Mouse (Mus musculus): ENCODE measurements at regions not wholly inside any gene's neighbourhood (a gene's known extent, or its start where the extent isn't known, plus 50 kb on each side); places are given as distances from the start of the nearest gene placed in this dataset.

GRCm38 (mm10) chr14:105404662-105405061 is 146.3 kb downstream of the Ndfip2 start:
- Histone ChIP-seq H3K79me2 (ENCODE audit: control insufficient read depth, insufficient read depth, low read length, poor library complexity) (no peaks in the 10 kb centered on the region), H3K4me3 (ENCODE audit: control insufficient read depth in 1 of 2, insufficient read depth in 1 of 2, low read depth in 2 of 2, low read length in 2 of 2) (no peak overlapping the region), H3K9me3 (replicated peaks; ENCODE audit: insufficient read depth, low read length) (no peaks in the 10 kb centered on the region), H3K27me3 (ENCODE audit: control insufficient read depth in 1 of 2, insufficient read depth in 2 of 2, low read length in 2 of 2) (no peaks in the 10 kb centered on the region), H3K27ac (ENCODE audit: control insufficient read depth, low read depth, low read length) (no peak overlapping the region), H3K36me3 (ENCODE audit: control insufficient read depth in 1 of 2, insufficient read depth in 2 of 2, low read length in 2 of 2) (peaks cover 0 to 5% of the 10 kb centered on the region in 2 experiments; a peak in 2 of 4 replicates), H3K4me1 (ENCODE audit: control insufficient read depth in 1 of 2, insufficient read depth in 2 of 2, low read length in 2 of 2) (no peaks in the 10 kb centered on the region), H3K9ac (ENCODE audit: control insufficient read depth, low read depth, low read length, poor library complexity, severe bottlenecking) (no peak overlapping the region)
- no peak for DNase-seq (ENCODE audit: low read depth, low spot score)
- TF ChIP-seq ETS1 (IDR thresholded peaks at IDR 0.05; ENCODE audit: low read depth, low read length) = no peak
- no peak for TF ChIP-seq MXI1 (IDR thresholded peaks at IDR 0.05; ENCODE audit: low read depth, low read length)
- TF ChIP-seq CTCF (IDR thresholded peaks at IDR 0.05 in 2 of 3, conservative IDR thresholded peaks at IDR 0.05 in 1 of 3; ENCODE audit: control insufficient read depth in 1 of 3, insufficient read depth in 1 of 3, low read depth in 2 of 3, low read length in 3 of 3, poor library complexity in 1 of 3, severe bottlenecking in 1 of 3) = no peak
- TF ChIP-seq MAX (IDR thresholded peaks at IDR 0.05; ENCODE audit: low read length) = no peak
- no peak for TF ChIP-seq MAFK (IDR thresholded peaks at IDR 0.05; ENCODE audit: borderline replicate concordance, low read depth, low read length)
- no peak for TF ChIP-seq KAT2A (conservative IDR thresholded peaks at IDR 0.05; ENCODE audit: low read depth, low read length)
- TF ChIP-seq MAZ (IDR thresholded peaks at IDR 0.05; ENCODE audit: low read depth, low read length) = no peak
- TF ChIP-seq MYC (IDR thresholded peaks at IDR 0.05; ENCODE audit: low read depth, low read length) = no peak
- TF ChIP-seq RCOR1 (IDR thresholded peaks at IDR 0.05; ENCODE audit: low read depth, low read length) = no peak
- no peak for TF ChIP-seq TCF12 (IDR thresholded peaks at IDR 0.05; ENCODE audit: low read depth, low read length)
- no peak for TF ChIP-seq ZKSCAN1 (IDR thresholded peaks at IDR 0.05; ENCODE audit: low read depth, low read length)

GRCm38 (mm10) chr14:105404241-105404640 is 145.9 kb downstream of the Ndfip2 start:
- no peak overlapping the region for H3K9ac ChIP-seq (ENCODE audit: control insufficient read depth, low read depth, low read length, poor library complexity, severe bottlenecking)
- peaks cover 0 to 5% of the 10 kb centered on the region in 2 experiments; a peak in 2 of 4 replicates for H3K36me3 ChIP-seq (ENCODE audit: control insufficient read depth in 1 of 2, insufficient read depth in 2 of 2, low read length in 2 of 2)
- H3K79me2 ChIP-seq (ENCODE audit: control insufficient read depth, insufficient read depth, low read length, poor library complexity) = no peaks in the 10 kb centered on the region
- H3K27me3 ChIP-seq (ENCODE audit: control insufficient read depth in 1 of 2, insufficient read depth in 2 of 2, low read length in 2 of 2) = no peaks in the 10 kb centered on the region
- H3K4me3 ChIP-seq (ENCODE audit: control insufficient read depth in 1 of 2, insufficient read depth in 1 of 2, low read depth in 2 of 2, low read length in 2 of 2) = no peak overlapping the region
- no peak for TF ChIP-seq ZNF384 (IDR thresholded peaks at IDR 0.05; ENCODE audit: low read depth, low read length)
- H3K27ac ChIP-seq (ENCODE audit: control insufficient read depth, low read depth, low read length) = no peak overlapping the region
- no peaks in the 10 kb centered on the region for H3K4me1 ChIP-seq (ENCODE audit: control insufficient read depth in 1 of 2, insufficient read depth in 2 of 2, low read length in 2 of 2)
- H3K9me3 ChIP-seq (replicated peaks; ENCODE audit: insufficient read depth, low read length) = no peaks in the 10 kb centered on the region
- DNase-seq (ENCODE audit: low read depth, low spot score) = no peak

DNA sequence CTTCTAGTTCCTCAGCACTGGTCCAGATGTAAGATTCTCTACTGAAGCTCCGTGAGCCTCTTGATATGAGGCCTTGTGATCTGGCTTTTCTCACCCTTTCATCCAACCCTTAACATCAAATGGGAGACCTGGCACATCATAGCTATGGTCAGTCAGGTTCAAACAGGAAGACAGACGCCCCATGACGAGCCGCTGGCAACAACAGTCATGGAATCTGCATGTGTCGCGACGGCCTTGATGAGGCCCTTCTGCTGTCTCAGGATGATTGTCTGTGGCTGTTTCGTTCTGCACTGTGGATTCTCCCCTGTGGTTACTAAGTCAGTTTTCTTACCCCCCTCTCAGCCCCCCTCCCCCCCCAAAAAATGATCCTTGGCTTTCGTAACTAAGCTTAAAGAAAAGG is 144.9 kb downstream of the Ndfip2 start:
- Histone ChIP-seq H3K36me3 (ENCODE audit: control insufficient read depth in 1 of 2, insufficient read depth in 2 of 2, low read length in 2 of 2) (peaks cover 0 to 5% of the 10 kb centered on the region in 2 experiments; a peak in 2 of 4 replicates), H3K9ac (ENCODE audit: control insufficient read depth, low read depth, low read length, poor library complexity, severe bottlenecking) (no peak overlapping the region), H3K4me1 (ENCODE audit: control insufficient read depth in 1 of 2, insufficient read depth in 2 of 2, low read length in 2 of 2) (no peaks in the 10 kb centered on the region), H3K79me2 (ENCODE audit: control insufficient read depth, insufficient read depth, low read length, poor library complexity) (no peaks in the 10 kb centered on the region), H3K27me3 (ENCODE audit: control insufficient read depth in 1 of 2, insufficient read depth in 2 of 2, low read length in 2 of 2) (no peaks in the 10 kb centered on the region), H3K27ac (ENCODE audit: control insufficient read depth, low read depth, low read length) (no peak overlapping the region), H3K4me3 (ENCODE audit: control insufficient read depth in 1 of 2, insufficient read depth in 1 of 2, low read depth in 2 of 2, low read length in 2 of 2) (no peak overlapping the region), H3K9me3 (replicated peaks; ENCODE audit: insufficient read depth, low read length) (no peaks in the 10 kb centered on the region)
- TF ChIP-seq NRF1 (IDR thresholded peaks at IDR 0.05; ENCODE audit: insufficient read depth, low read depth, low read length, poor library complexity, severe bottlenecking) (no peak), MEF2A (IDR thresholded peaks at IDR 0.05; ENCODE audit: extremely low read depth, insufficient replicate concordance, low read depth, low read length, poor library complexity, severe bottlenecking) (no peak), GATA1 (IDR thresholded peaks at IDR 0.05; ENCODE audit: low read depth, low read length) (no peak), RAD21 (IDR thresholded peaks at IDR 0.05; ENCODE audit: low read depth, low read length) (no peak), POLR2A (IDR thresholded peaks at IDR 0.05; ENCODE audit: control insufficient read depth in 1 of 2, insufficient read depth in 1 of 2, low read depth in 1 of 2, low read length in 2 of 2, poor library complexity in 1 of 2) (no peak)
- DNase-seq (ENCODE audit: low read depth, low spot score) = no peak
